Mouse (Mus musculus) T-cell, adult 2 months (primary cell): Measurements from ENCODE around the gene Zfp870.

Experiments used
- DNase-seq: peaks from one replicate; pipeline ENCODE4 v3.0.0; 2022; ENCODE audit warnings: low spot score

Zfp870 gene

DNA sequence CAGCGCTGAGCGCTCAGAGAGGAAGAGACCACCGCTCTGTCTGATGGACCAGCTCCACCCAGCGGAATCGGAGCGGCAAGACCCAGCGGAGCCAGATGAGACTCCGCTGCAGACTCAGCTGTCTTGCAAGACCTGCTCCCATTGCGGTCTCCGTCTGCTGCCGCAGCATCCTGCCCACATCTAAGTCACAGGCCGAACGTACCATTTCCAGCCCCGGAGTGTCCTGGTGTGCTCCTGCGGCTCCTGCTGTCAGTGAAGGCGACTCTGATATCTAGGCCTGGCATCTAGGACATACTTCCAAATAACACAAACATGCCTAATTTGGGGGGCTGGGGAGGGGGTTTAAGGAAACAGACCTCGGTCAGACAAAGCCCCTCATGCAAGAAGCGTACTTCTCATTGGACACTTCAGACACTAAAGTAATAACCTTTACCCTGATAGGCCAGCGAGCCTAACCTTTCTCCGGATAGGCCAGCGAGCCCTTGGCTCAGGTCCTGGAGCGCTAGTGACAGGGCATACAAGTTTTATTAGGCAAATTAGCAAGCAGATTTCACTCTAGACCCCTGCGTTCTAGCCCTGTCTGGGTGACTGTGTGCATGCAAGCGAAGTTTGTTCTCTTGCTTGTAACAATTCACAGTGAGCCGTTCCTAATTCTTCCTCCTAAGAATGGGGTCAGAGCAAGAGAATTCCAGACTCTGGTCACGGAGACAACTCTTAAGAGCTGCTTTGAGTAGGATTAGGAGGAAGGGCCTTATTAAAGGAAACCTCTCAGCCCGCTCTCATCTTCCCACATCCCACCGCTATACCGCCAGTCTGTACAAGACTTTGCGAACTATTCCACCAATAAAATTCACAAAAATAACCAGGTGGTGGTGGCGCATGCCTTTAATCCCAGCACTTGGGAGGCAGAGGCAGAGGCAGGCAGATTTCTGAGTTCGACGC is at the start of gene Zfp870:
Gene Zfp870, minus strand, starts transcription at position 404 of the 942 bp plus-strand sequence.
- DNase-seq = peak; percentile 79

DNA sequence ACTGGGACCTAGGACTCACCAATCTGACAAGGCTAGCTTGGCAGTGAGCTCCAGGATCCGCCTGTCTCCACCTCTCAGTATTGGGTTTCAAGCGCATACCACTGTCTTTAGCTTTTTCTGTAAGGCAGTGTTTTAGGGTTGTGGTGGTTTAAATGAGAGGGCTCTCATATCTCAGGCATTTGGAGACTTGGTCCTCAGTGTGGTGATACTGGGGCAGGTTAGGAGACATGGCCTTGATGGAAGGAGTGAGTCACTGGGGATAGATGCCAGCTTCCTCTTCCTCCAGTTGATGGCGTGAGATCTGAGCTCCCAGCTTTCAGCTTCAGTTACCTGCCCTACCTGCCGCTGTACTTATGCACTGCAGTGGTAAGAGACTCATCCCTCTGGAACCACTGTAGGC is 48.4 kb upstream of the Zfp870 start:
- DNase-seq = no peak

DNA sequence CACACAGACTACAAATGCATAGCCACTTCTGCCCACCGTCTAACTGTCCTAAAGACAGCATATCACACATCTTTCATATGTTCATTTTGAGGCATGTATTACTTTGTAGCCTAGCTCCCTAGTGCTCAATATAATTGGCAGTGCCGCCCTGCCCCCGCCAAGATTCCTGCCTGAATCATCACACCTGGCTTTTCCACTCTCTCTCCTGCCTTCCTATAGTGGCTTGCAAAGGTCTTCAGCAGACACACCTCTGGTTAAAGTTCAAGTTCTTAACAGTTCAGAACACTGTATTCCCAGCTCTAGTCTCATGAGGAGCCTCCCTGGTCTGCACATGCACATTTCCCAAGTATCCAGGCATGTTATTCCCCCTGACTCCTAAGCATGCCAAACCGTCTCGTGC is 36.4 kb upstream of the Zfp870 start:
- no peak for DNase-seq

DNA sequence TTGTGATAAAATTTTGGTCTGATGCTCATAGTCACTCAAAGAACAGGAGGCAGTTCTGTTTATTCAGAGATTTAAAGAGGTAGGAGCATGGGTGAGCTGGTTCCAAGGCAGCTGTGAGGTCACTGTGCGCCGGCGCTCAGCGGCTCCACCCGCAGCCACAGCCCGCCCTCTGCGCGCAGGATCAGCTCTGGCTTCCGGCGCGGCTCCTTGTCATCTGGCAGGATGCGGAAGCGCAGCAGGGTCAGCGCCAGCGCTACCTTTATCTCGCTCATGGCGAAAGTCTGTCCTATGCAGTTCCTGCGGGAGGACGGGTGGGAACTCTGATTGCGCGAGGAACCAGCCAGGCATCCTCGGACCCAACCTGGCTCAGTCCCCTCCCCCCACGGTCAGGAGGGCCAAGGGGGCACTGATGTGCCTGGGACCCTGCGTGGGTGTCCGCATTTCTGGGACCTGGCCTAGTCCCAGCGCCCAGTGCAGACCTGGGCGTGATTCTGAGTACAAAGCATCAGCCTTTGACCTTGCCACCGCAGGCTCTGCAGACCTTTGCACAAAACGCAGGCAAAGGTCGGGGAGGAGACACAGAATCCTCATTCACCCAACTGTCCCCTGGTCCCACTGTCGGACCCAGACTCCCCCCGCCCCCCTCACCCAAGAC is 33.3 kb upstream of the Zfp870 start:
- peak; percentile 82 for DNase-seq

DNA sequence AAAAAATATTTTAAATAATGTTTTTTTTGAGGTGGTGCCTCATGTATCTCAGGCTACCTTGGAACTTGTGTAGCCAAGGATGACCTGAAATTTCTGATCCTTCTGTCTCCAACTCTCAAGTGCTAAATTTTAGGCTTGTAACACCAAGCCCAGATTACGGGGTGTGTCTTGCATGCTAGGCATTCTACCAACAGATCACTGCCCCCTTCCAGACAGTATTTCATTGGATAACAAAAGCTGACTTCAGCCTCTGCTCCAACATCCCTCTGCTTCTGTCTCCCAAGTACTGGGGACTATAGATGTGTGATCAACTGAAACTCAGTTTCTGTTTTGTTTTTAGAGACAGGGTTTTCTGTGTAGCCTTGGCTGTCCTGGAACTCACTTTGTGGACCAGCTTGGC is 32.2 kb upstream of the Zfp870 start:
- DNase-seq = no peak

DNA sequence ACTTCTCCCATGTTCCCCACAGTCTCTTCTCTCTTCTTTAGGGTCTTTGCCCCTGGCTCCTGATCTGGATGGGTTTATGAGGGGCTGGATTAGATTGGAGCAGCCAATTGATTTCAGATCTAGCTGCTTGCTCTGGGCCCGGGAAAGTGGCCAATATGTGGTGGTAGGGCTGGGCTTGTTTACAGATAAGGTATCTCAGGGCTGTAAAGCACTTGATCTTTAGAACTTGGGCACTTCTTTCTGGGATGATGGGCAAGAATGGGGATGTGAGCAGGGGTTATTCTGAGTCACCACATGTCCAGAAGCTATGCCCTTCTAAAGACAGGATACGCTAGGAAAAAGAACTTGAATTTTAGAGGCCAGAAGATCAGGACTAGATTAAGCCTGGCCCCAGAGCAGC is 27.7 kb upstream of the Zfp870 start:
- DNase-seq = no peak

DNA sequence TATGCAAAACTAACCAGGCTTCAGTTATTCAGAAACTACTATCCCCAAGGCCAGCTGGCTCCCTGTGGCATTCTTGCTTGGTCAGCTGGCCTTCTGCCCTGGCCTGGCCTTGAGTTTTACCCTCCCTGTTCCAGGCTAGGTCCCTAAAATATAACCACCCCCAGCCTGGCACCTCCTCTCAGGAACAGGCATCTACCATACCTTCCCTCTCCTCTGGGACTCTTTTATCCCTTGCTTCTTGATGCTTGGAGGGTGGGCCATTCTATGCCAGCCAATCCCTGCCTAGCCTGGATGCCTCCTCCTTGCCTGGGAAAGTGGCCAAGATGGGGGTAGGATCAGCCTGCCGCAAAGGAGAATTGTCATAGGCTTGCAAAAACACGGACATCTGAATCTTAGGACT is 25.7 kb upstream of the Zfp870 start, which contains the start of gene Cyp4f14:
Gene Cyp4f14, minus strand, starts transcription at position 212 of the 400 bp plus-strand sequence.
- no peak for DNase-seq

DNA sequence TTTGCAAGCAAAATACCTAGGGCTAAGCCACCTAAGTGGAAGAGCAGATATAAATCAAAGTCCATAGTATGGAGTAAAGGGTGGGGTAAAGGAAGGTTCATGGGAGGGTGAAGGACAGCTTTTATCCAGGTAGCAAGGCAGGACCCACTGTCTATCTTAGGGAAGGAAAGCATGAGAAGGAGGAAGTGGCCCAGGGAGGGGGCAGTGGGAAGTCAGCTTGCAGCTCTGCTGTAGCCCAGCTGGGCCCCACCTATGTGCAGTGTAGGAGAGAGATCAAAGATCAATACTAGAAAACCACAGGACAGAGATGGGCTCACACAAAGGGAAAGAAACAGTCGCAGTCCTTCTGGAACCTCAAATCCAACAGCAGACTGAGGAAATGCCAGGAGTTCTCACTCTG is 24.6 kb upstream of the Zfp870 start:
- no peak for DNase-seq

DNA sequence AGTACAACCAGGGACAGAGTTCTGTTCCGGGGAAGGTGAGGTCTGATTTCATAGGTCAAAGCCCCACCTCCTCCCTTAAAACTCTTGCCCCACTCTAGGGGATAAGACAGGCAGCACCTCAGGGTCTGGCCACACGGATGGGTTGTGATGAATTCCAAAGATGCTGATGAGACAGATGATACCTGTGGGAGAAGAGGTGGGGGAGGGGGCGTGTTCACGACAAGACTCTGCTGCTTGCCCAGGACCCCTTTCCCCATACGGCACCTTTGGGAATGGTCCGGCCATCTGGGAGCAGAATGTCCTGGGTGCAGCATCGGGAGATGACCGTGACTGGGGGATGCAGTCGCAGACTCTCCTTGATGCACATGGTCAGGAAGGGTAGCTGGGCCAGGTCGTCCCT is 14.7 kb upstream of the Zfp870 start:
- no peak for DNase-seq

DNA sequence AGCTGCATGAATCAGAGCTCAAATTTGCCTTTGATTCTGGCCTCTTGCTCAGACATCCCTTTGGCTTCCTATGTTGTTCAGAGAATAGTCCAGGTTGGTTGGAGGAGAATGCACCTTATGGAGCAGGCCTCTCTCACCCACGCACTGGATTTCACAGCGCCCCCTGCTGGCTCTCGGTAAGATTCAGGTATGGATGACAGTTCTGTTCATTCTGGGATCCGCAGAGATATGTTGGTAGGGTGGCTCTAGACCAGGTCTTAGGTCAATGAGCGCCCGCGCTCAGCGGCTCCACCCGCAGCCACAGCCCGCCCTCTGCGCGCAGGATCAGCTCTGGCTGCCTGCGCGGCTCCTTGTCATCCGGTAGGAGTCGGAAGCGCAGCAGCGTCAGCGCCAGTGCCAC is 13.8 kb upstream of the Zfp870 start:
- DNase-seq = peak; percentile 45

DNA sequence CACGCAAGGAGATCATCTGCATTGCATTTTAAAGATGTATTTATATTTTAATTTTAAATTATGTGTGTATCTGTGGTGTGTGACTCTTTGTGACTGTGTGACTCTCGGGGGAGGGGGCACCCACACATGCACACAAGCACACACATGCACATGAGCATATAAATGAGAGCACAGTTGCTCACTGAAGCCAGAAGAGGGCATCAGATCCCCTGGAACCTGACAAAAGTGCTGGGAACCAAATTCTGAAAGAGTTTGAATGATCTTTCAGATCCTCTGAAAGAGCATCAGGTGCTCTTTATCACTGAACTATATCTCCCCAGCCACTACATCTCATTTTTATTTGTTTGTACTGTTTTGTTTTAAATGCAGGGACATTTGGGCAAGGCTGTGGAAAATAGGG is 13.0 kb upstream of the Zfp870 start:
- peak; percentile 5 for DNase-seq

DNA sequence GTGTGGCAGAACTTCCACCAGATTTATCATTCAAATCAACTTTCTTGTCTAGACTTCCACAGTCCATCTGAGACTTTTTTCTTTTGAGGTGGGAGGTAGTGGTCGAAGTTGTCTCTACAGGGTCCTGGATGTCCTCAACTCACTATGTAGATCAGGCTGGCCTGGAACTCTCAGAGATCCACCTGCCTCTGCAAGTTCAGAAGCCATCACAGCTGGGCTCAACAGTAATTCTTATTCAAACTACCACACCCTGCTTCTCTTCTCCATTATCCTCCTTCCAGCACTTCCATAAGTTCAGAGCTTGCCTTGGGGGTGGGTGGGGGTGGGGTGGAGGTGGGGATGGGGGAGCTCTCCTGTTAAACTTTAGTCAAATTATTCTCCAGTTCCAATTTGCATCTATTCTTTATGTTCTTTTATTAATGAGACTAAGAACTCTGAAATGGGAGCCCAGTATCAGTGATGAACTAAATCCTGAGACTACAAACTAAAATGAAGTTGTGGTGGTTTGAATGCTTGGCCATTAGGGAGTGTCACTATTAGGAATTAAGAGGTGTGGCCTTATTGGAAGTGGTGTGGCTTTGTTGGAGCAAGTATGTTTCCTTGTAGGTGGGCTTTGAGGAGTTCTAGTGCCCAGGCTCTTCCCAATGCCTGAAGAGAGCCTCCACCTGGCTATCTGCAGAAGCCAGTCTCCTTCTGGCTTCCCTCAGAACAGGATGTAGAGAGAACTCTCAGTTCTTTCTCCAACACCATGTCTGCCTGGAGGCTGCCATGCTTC is 10.5 kb upstream of the Zfp870 start:
- DNase-seq = no peak

DNA sequence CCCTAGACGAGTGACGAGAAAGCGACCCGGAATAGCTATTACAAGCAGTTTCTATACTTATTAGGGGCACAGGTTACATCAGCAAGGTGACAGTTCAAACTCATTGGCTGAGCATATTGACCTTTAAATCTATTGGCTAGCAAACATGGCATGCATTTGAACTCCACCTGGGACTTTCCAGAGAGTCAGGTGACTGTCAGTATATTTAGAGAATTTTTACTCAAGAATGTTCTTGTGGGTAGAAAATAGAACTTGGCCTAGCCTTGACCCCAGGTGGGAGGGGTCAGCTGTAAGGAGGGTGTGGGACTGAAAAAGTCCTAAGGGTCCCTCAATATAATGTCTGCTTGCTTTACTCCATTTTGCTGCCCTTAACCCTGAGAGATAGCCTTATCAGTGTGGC is 4.0 kb upstream of the Zfp870 start:
- no peak for DNase-seq

DNA sequence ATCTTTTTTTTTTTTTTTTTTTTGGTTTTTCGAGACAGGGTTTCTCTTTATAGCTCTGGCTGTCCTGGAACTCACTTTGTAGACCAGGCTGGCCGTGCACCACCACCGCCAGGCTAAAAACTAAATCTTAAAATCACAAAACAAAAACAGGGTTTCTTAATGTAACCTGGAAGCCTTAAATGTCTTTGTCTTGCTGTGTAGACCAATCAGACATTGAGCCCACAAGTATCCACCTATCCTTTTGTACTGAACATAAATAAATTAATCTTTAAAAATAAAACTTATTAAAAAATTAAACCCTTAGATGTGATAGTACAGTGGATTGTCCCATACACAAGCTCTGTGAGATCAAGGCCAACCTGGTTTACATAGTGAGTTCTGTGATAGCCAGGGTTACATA is 2.5 kb upstream of the Zfp870 start:
- DNase-seq = no peak

DNA sequence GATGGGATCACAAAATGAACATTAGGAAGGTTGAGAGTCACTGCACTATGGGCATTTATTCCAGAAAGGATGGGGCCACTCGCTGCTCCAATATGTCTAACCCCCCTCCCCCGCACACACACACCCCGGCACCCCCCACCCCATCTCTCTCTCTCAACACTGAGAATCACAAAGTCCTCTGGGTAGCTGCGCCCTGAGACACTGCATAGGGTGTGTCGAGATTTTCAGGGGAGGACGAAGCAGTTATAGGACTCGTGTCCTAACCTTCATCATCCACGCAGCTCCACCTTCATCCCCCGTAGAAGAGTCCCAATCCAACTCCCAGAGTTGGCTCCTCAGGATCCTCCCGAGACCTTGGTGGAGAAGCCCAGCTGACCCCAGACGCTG is 597 bp downstream of the Zfp870 start:
- DNase-seq = no peak

DNA sequence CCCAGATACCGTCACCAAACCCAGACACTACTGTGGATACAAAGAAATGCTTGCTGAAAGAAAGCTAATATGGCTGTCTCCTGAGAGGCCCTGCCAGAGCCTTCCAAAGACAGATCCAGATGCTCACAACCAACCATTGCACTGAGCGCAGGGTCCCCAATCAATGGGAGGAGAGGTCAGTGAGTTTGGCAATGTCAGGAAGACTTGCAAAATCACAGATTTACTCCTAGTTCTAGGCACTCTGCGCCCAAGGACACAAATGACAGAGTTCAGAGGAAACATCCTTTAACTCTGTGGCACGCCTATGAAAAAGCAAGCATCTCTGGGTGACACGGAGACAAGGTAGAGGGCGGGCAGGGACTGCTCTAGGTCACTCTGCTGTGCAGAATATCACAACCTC is 1.8 kb downstream of the Zfp870 start:
- DNase-seq = no peak

DNA sequence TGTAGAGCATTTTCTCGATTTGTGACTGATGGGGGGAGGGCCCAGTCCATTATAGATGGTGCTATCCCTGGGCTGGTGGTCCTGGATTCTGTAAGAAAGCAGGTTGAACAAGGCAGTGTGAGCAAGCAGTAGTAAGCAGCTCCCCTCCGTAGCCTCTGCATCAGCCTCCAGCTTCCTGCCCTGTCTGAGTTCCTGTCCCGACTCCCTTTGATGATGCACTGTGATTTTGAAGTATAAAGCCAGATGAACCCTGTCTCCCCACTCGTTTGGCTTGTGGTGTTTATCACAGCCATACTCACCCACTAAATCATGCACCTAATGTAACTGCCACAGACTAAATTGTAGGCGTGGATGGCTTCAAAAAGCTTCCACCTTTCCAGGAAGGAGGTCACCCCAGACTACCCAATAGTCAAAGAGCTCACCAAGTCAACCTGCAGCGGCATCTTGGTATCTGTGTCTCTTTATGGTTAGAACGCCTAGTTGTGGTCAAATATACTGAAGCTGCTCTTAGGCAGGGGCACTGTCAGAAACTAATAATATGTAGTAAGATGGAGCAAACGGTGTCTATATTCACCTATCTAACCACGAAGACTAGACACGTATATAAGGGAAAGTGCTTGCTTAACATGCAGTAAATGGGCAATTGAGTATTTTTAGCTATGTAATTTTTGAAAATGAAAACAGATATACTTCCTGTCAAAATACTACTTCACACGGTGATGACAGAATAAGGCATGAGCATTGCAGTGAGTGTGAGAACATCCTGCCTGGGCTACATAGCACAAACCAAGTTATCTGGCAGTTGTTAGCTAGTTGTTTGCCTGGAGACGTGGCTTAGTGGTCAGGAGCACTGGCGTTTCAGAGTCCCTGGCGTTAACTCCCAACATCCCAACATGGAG is 10.9 kb downstream of the Zfp870 start:
- peak; percentile 39 for DNase-seq

DNA sequence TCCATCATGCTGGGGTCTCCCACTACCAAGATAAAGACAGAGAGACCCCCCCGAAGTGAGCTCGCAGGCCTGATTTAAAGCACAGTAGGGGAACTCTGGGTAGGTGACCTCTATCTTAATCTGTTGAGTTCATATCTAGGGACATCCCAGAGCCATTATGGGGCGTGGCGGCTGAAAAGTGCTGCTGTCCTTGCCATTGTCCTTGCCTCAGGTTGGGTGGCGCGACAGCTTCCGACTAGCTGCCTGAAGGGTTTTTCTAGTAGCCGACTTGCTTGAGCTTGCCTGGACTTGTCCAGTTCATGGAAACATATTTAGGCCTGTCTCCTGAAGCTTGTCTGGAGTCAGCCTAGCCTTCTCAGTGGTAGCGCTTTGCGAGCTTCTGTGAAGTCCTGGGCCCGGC is 12.7 kb downstream of the Zfp870 start:
- DNase-seq = no peak

DNA sequence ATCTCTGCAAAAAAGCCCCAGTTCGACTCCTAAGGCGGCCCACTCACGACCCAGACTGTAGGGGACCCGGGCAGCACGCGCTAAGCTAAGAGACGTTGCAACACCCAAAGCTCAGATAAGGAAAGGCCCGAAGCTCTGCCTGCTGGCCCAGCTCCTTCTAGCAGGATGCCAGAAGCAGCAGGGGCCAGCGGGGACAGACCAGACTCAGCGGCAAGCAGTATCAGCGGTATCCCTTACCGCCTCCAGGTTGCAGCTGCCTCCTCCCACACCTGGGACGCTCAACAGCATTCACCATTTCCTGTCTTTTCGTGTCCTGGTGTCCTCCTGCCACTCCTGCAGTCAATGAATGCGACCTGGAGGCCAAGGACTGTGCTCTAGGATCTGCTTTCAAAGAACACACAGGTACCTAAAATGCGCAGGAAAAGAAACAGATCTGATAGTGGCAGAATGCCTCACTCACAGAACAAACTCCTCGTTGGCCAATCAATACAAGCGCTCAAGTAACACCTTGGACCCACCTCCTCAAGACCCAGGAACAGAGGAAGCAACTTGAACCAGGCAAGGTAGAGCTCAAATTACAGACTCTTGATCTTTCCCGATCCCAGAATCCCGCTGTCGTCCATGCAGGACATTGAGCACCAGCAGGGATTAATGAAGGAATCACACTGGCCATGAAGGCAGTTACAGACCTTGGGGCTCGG is 13.8 kb downstream of the Zfp870 start:
- no peak for DNase-seq

DNA sequence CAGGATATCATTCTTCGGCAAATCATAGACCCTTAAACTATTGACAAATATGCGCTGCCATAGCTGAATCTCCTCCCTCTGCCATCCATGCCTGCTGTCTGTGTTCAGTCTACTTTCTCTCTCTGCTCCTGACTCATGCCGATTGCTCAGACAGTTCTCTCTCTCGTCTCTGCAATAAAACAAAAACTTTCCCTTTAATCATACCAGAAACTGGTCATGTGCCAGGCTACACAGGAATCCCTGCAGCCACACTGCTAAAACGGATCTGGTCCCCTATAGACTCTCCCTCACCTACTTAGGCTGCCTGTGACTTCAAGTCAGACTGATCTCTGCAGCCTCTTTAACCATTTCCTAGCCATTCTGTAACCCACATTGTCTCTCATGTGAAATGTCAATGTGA is 18.7 kb downstream of the Zfp870 start:
- no peak for DNase-seq

DNA sequence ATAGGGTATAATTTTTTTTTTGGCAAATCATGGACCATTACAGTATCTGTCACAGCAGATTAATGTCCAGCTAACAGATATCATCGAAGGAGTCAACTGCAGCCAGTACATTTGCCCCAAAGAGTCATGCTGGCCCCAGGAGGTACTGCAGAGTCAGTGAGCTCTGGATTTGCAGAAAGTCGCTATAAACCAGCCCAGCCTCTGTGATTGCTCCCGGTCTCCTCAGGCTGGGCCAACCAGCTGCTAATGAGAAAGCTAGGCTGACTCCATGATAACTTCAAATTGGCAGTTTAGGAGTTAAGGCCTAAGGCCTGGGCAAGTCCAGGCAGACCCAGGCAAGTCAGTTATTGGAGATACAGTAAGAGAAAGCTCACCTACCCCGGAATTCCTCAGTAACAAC is 19.4 kb downstream of the Zfp870 start:
- DNase-seq = no peak
